Mouse (Mus musculus) heart, adult 2 months (tissue): Measurements from ENCODE around the gene Csnk1g2.

Source experiments
- CTCF ChIP-seq: fragments of 200-600 bp; IDR thresholded peaks from 2 replicates; pipeline ENCODE4 v1.8.1; 2022; ENCODE audit warnings: antibody characterized with exemption, mild to moderate bottlenecking, moderate library complexity
- EP300 ChIP-seq: fragments of 200-500 bp; IDR thresholded peaks from 2 replicates; pipeline ENCODE4 v1.6.1; 2011; ENCODE audit warnings: low read depth, low read length, control low read depth; ENCODE audit not compliant: insufficient read depth

GRCm38 (mm10) chr10:80589879-80590854 lies 32.5 kb upstream of the Csnk1g2 start, which contains the start of gene Abhd17a:
- TF ChIP-seq CTCF (no peak), EP300 (0 out of 2 replicates have a peak, but pooled peaks have one; percentile 51)
